Mouse (Mus musculus): ENCODE data around the gene Vamp2.
A peak's percentile ranks its signal among the peaks of the same experiment; 100 is the strongest.
"Not testable (repeated sequence)": the region's sequence is repeated elsewhere in the genome, so short reads cannot be mapped to it uniquely, and the experiment has no call there.

The Vamp2 gene

DNA sequence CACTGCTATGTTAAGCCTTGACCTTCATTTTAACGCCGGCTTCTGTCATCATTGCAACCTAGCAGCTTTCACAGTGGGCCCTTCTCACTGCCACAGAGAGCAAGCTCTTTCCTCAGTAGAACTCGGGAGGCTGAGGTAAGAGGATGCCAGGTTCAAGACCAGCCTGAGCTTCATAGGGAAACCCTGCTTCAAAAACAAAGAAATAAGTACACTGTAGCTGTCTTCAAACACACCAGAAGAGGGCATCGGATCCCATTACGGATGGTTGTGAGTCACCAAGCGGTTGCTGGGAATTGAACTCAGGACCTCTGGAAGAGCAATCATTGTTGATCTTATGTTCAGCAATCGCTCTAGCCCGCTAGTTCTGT is 7.5 kb upstream of the Vamp2 start:
- no peak for DNase-seq (ENCODE audit: low spot score)

DNA sequence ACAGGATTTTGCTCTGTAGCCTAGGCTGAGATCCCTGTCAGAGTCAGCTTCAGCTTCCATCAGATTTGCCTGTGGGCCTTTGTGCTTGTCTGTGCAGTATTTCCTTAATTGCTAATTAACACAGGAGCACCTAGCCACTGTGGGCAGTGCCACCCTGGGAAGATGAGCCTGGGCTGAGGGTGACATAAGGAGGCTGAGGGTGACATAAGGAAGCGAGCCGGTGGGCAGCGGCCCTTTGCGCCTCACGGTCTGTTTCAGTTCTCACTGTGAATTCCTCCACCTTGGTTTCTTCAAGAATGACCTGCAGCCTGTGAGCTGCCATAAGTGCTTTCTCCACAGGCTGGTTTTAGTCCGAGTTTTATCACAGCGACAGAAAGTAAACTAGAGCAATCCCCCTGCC is 6.7 kb upstream of the Vamp2 start:
- DNase-seq (ENCODE audit: low spot score): no peak

DNA sequence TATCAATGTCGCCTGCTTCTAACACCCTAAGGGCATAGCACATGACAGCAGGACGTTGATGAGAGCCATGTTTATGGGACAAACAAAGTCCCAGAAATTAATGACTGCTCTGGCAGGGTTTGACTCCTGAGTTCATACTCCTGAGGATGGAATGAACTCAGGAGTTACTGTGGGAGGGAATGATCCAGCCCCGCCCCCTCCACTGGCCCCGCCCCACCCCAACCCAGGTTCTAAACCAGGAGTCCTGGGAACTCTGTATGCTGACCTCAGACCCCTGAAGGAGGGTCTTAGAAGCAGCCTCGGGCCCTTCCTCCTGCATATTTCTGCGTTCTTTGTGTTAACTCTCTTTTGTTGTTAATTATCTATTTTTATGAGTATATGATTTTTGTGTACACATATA is 2.7 kb upstream of the Vamp2 start:
- DNase-seq (ENCODE audit: low spot score): no peak

DNA sequence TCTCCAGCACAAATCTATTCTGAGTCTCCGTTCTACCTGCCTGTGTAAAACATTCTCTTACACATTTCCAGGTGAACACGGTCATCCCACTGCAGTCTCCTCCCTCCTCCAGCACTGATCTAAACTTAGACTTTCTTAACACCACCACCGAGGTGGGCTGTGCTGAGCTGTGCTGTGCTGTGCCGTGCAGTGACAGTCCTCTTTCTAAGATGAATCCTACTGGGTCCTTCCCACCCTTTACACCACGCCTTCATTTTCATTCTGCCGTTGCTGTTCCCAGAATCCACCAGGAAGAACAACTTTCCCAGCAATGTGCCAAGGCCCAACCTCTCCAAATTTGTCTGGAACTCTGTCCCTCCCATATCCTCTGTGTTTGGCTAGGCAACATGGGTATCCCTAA is 1.9 kb upstream of the Vamp2 start:
- no peak for DNase-seq (ENCODE audit: low spot score)

DNA sequence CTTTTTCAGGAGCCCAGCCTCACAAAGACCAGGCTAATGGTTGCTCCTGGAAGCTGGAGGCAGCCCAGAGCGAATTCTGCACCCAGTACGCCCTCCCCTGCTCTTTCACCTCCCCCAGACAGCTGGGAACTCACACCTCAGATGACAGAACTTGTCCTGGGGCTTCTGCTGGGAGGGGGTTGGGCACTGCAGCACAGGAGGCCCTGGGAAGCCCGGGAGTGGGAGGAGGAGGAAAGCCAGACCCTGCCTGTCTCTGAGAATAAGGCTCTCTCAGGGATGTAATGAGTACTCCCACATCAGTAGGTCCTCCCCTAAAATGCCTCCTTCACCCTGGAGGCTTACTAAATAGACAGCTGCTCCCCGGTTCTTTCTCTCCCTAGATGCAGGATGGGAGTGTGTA is 1.2 kb upstream of the Vamp2 start:
- no peak for DNase-seq (ENCODE audit: low spot score)

DNA sequence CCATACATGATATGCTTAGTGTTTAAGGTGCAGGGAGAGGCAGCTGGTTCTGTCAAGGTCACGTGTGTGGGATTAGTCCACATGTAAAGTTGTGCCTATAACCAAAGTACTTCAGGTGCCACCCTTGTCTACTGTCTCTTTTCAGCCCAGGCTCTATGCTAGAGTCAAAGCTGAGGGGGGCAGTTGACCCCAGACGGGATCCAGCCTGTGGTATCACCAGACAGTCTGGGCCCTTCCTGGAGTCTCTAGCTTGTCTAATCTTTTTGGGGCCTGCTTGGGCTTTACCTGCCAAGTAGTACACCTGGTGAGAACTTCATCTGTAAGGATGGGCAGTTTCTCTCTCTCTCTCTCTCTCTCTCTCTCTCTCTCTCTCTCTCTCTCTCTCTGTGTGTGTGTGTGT is 693 bp upstream of the Vamp2 start:
- no peak for DNase-seq (ENCODE audit: low spot score)

DNA sequence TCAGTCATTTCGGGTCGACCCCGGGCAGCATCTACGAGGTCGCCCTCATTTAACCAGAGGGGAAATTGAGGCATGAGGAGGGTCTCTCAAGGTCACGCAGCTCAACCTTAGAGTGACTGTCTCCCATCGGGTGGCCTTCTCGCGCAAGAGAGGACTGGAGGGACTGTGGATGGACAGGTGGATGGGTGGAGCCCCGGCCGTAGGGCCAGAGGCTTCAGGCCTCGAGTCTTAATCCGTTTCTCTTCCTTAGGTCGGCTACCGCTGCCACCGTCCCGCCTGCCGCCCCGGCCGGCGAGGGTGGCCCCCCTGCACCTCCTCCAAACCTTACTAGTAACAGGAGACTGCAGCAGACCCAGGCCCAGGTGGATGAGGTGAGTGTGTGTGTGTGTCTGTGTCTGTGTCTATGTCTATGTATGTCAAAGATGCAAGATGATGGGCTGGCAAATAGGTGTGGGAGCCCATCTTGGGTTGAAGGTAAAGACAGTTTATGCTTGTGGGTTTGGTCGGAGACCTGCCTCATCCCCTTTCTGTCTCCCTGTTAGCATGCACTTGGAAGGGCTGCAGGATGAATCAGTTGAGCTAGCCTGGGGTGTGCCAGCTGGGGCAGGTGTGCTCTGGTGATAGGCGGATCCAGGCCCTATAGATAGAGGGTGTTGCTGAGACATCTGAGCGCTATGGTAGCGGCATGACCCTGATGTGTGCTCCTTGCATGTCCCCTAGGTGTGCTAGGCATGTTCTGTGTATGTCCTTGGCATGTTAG is 746 bp downstream of the Vamp2 start:
- DNase-seq (ENCODE audit: low spot score): no peak

DNA sequence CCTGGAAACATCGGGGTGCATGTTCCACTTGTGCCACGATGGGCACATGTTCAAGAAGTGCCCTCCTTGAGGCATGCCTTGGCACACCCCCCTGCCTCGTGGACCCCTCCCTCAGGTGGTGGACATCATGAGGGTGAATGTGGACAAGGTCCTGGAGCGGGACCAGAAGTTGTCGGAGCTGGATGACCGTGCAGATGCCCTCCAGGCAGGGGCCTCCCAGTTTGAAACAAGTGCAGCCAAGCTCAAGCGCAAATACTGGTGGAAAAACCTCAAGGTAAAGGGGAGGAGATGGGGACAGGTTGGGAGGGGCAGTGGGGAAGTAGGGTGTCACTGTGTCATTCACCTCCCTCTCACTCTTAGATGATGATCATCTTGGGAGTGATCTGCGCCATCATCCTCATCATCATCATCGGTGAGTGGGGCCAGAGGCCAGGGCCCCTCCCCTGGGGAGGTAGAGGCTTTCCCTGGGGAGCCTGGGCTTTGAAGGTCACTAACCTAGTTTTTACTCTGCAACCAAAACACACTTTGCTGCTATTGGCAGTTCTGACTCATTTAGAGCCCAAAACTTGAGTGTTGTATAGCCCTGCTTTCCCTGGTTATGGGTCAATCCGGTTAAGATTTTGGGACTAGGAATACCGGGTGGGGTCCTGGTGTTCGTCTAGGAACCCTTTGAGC is 1.5 kb downstream of the Vamp2 start:
- DNase-seq (ENCODE audit: low spot score): no peak

DNA sequence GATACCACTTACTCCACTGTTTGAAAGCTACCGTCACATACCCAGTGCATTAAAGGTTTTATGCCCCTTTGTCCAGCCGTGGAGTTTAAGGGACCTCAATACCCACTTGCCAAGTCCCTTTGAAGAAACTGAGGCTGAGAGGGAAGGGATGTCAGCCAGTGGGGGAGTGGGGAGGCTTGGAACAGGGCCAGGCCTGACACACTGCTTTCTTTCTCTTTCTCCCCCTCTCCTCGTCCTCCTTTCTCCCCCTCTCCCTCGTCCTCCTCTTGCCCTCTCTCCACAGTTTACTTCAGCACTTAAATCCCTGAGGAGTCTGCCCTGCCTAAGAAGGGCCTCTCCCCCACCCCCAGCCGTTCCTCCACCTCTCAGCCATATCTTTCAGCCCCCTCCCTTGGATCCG is 2.1 kb downstream of the Vamp2 start:
- no peak for DNase-seq (ENCODE audit: low spot score)

DNA sequence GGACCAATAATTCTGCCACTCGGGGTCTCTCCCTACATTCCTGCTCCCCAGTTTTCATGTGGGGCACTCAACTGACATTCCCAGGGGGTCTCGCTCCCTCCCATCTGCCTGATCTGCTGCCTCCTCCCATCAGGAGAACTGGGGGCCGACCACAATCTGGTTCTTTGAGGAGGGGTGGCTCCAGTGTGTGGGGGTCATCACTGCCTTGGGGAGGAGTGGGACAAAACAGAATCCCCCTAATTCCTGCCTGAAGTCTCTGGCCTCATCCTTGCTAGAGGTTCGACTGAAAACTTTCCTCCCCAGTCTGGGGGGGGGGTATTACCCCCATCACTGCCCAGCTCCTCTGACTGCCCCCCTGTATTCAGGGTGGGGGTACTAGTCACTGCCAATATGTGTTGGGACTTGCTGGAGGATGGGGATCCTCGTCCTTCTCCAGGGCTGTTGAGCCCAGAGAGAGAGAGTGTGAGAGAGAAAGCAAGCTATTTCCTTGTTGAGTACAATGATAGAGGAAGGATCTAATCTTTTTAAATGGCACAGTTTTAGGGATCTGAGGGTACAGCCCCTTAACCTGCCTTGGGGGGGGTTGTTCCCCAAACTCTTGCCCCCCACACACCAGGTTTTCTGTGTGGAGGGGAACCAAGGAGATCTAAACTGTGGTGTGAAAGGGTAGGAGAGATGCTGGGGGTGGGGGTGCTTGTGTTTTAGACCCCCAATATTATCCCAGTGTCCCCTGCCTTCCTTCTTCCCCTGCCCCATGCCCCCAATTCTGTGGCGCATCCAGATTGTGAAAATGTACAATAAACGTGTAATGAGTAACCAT is 3.5 kb downstream of the Vamp2 start:
- DNase-seq (ENCODE audit: low spot score): no peak

DNA sequence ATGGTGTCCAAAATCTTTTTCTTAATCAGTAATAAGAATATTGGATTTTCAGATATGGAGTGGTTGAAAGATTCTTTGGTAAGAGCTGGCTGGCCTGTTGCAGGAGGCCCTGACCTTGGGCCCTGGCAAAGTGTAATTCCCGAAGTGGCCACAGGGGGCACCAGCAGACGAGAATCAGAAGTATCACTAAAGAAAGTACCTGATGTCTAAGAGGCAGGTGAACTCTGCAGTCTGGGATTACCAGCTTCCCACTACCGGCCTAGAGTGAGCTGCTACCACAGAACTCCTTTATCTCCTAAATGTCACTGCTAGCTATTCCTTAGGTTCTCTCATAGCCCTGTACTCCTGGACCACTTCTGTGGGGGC is 4.1 kb downstream of the Vamp2 start:
- DNase-seq (ENCODE audit: low spot score): peak; percentile 85

DNA sequence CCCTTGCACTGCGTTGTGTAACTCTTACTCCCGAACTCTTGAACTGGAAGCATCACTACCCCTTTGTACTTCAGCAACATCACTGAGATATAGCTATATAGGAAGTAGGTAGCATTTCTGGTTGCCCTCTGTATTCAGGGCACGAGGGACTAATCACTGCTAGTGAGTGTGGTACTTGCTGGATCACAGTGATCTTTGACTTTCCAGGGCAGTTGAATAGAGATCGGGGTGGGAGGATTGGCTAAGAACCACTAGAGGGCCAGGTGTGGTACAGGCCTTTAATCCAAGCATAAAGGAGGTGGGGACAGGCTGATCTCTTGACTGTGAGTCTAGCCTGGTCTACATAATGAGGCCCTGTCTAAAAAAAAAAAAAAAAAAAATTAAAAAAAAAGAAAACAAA is 4.6 kb downstream of the Vamp2 start:
- DNase-seq (ENCODE audit: low spot score): peak; percentile 51

DNA sequence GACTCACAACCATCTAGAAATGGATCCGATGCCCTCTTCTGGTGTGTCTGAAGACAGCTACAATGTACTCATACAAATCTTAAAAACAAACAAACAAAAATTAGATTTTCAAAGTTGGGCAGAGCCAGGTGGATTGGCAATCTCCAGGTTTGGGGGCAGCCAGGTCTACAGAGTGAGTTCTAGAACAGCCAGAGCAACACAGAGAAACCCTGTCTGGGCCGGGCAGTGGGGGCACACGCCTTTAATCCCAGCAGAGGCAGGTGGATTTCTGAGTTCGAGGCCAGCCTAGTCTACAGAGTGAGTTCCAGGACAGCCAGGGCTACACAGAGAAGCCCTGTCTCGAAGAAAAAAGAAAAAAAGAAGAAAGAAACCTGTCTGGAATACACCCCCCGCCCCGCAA is 5.6 kb downstream of the Vamp2 start:
- not testable (repeated sequence) for DNase-seq (ENCODE audit: low spot score)

DNA sequence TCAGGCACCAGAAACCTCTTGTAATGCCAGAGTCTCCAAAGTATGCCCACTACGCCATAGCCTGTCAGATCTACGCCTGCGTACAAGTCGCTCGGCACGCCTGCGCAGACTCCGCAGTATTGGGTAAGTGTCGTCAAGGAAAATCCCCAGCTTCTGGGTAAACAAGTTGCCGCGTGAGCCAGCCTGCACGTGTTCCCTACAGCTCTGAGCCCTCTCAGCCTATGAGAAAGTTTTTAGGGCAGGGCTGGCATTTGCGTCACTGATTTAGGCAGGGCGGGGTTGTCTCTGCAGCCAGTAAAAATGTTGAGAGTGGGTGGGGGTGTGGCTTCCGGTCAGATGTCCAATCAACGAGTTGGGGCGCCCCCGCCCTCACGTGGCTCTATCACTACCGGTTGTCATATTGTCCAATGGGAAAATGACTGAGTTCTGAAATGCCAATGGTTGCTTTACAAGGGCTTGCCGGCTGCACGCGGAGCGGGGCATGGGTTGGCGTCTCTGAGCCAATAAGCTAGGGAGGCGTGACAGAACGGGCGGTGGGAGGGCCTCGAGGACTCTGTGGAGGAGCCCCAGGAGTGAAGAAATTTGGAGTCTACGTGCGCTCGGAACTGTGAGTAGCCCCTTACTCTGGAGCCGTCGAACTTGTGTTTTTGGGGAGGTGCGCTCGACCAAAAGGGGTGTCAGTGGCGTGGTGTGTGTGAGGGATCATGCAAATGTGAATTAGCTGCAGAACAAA is 6.6 kb downstream of the Vamp2 start, which contains the start of gene Per1:
Gene Per1 (plus strand): TSS at position 521 of the 733 bp plus-strand sequence.
- DNase-seq (ENCODE audit: low spot score): peak; percentile 100

DNA sequence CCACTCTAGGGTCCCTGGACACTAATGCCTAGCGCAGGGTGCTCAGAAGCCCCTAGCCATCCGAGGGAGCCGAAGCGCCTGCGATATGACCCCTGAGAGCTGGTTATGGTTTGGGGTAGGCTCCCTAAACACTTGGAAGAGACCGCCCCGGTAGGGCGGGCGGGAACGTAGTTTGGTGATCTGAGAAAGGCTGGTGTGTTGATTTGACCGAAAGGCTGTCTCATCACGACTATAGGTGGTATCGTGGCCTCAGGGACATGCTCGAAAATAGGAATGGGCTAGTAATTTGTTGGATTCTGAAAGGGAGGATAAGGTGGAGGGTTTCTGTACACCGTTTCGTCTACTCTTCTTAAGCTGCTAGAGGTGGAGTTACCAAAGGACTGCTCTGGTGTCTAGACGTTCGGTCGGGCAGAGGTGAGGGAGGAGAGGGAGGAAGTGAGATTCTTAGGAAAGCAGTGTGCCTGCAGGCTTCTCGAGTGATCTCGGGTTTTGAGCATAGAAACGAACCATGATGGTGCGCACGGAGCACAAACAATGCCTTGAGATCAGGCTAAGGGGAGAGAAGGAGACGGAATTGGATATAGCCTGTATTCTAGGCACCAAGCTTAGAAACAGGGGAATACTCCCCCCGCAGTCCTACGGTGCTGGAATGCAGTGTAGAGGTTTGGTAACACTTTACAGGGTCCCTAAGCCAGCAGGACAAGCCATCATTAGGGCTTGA is 7.4 kb downstream of the Vamp2 start:
- peak; percentile 74 for DNase-seq (ENCODE audit: low spot score)

DNA sequence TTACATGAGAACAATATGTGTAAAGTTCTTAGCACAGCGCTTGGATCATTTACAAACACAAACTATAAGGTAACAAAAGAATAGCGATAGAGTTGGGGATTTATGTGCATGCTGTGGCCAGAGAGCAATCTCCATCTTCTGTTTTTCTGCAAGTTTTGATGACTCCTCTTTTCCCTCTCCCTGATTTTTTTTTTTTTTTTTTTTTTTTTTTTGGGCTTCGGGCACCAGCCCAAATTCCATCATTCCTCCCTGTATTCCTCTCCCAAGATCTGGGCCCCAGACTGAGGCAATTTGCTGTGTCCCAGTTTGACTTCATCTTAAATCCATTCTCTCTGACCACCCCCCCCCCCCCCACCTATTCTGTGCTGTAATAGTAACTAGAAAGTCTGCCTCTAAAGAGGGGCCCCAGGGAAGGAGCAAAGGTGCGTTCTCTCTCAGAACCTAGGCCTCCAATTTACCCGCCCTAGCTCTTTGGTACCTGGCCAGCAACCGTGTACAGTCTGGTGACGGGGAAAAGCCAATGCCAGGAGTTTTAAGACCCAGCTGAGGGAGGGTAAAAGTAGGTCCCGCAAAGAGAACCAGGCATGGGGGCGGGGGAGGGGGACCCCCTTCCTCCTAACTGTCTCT is 8.2 kb downstream of the Vamp2 start:
- DNase-seq (ENCODE audit: low spot score): no peak

DNA sequence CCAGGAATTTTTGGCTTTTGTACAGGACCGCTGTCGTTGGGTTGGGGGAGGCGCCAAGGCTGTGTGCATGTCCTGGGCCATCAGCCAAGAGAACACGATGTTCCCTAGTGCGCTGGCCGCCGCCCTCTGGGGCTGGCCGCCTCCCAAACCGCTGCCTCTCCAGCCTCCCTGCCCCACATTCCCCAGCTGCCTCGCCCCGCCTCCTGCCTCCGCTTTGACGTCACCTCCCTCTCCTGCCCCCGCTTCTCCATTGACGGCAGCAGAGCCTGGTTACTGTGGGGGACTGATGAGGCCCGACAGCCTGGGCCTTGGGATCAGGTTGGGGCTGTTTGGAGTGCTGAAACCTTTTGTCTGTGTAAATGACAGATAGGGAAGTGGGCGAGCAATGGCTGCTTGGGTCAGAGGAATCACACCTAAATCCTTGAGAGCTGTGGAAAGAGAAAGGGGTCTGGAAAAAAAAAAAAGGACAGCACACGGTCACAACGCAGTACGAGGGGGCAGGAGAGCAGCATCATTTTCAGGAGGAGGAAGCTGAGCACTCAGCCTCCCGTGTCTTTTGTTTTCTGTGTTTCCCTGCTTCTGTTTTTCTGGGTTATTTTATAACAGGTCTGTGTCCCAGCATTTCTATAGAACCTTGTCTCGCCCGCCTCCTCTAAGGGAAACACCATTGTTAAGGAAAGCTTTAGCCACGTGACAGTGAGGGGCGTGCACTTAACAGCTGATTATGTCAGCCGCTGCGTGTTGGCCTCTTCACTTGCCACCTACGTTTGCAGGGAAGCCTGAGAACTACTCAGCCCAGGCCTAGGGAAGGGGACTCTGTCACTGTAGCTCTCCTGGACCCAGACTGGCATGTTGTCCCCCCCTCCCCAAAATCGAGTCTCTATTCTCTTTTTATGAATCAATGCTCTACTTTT is 9.0 kb downstream of the Vamp2 start:
- DNase-seq (ENCODE audit: low spot score): peak; percentile 94

DNA sequence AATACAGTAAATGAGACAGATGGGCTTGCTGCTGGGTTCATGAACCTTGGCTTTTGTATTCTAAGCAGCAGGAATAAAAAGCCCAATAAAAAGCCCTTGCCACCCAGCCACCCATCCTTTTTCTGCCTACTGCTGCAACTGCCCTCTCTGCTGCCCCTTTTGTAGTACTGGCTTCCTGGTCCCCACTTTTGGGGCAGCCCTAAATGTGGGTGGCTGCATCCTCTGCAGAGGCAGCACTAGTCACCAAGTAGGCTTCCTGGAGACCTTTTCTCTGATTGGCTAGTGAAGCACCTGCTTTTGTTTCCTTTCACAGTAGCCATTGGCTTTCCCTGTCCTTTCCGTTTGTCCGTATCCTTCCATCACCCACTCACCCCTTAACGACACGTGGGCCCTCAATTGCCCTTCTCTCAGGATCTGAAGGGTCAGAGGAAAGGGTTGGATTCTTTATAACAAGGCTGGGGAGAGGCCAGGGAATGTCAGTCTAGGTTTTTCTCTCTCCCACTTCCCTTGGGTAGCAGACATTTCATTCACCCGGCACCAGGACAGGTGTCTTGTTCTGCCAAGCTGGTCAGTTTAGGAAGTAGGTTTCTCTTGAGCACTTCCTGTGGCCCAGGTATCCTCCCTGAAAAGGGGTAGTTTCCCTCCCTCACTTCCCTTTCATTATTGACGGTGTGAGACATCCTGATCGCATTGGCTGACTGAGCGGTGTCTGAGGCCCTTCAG is 9.9 kb downstream of the Vamp2 start:
- peak; percentile 79 for DNase-seq (ENCODE audit: low spot score)

DNA sequence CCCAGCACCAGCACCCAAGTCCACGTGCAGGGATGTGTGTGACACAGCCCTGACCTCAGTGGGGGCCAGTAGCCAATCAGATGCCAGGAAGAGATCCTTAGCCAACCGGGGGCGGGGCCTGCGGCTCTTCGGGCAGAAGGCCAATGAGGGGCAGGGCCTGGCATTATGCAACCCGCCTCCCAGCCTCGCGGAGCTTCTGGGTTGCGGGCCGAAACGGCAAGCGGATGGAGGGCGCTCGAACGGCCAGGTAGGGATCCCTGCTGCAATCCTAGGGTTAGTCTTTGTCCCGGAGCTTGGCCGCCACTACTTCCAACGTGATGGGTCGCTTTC is 10.4 kb downstream of the Vamp2 start:
- DNase-seq (ENCODE audit: low spot score): peak; percentile 96

Measured in T-cell, adult 2 months (primary cell).